In the genomic region with DNA sequence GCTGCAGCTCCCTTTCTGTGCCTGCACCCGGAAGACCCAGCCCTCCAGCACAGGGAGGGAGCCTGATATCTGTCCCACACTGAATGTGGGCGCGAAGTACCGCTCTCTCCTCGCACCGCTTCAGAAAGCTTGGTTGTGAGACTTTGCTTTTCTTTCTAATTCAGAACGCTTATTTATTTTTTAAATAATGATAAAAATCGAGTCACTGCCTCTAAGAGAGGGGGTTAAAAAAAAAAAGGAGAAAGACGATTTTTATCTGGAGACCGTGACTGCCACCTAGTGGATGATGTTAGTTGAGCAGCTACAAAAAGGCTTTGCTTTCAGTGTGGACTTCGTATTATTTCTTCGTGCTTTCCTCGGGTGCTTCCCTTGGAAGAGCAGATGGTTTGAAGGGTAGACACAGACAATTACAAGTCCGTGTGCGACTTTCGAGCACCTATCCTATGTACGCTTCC, we compare ENCODE assay signal across 8 mouse cellular contexts. TPM values are rescaled to one million over a fixed set of nuclear protein-coding genes. Genes with fewer than 3 reads are reported as not detected.
DNase-seq lines count a peak whose midpoint lies in the region; ATAC-seq and TF ChIP-seq lines count a peak whose summit lies in the region.

No protein-coding gene starts in this region.

- peak overlapping the region; percentile 37 for H3K4me3 ChIP-seq in intestine, postnatal 0 days (ENCODE audit: low read depth, low read length)
- H3K4me3 ChIP-seq in limb, embryonic 10.5 days, result peak overlapping the region; percentile 51
- H3K4me3 ChIP-seq in midbrain, embryonic 11.5 days (ENCODE audit: low read depth, low read length), result peak overlapping the region; percentile 23
- peak overlapping the region; percentile 40 for H3K4me3 ChIP-seq in spleen, adult 2 months (ENCODE audit: extremely low read depth, insufficient read depth, insufficient read length)

- intact Hi-C loops in gastrocnemius, postnatal 14 days (cut with DNase I; ENCODE audit: low total_unique reads), result no loop called here

- H3K27ac ChIP-seq in intestine, postnatal 0 days (ENCODE audit: low read depth, low read length), result no peak overlapping the region
- H3K27ac ChIP-seq in limb, embryonic 10.5 days, result peak overlapping the region; percentile 42; the same call in 1 of the 2 replicates
- no peak overlapping the region for H3K27ac ChIP-seq in midbrain, embryonic 11.5 days (ENCODE audit: low read depth, low read length)
- peak overlapping the region; percentile 15; the same call in 1 of the 2 replicates for H3K27ac ChIP-seq in spleen, adult 2 months (ENCODE audit: insufficient read depth, low read length)

- H3K36me3 ChIP-seq in intestine, postnatal 0 days (ENCODE audit: control insufficient read depth, insufficient read depth), result no peaks in the 10 kb centered on the region
- H3K36me3 ChIP-seq in limb, embryonic 10.5 days, result no peaks in the 10 kb centered on the region
- H3K36me3 ChIP-seq in midbrain, embryonic 11.5 days (ENCODE audit: control insufficient read depth, insufficient read depth, low read length), result no peaks in the 10 kb centered on the region
- no peaks in the 10 kb centered on the region for H3K36me3 ChIP-seq in spleen, adult 2 months (ENCODE audit: control insufficient read depth, insufficient read depth, low read length)

- H3K27me3 ChIP-seq in intestine, postnatal 0 days (replicated peaks; ENCODE audit: control insufficient read depth, insufficient read depth, low read length), result 0 out of 2 replicates have a peak, but pooled peaks cover 3% of the 10 kb centered on the region
- H3K27me3 ChIP-seq in limb, embryonic 10.5 days (ENCODE audit: low read depth, poor library complexity, severe bottlenecking), result peaks cover 26% of the 10 kb centered on the region
- H3K27me3 ChIP-seq in midbrain, embryonic 11.5 days (ENCODE audit: control insufficient read depth, insufficient read depth, low read length), result no peaks in the 10 kb centered on the region; the same call in 1 of the 2 replicates
- no peaks in the 10 kb centered on the region for H3K27me3 ChIP-seq in spleen, adult 2 months (ENCODE audit: control insufficient read depth, insufficient read depth, low read length)

- peak overlapping the region; percentile 75 for H3K4me2 ChIP-seq in intestine, postnatal 0 days (replicated peaks; ENCODE audit: low read depth)
- H3K4me2 ChIP-seq in midbrain, embryonic 11.5 days, result peak overlapping the region; percentile 35

- 0 out of 2 replicates have a peak, but pooled peaks have one; percentile 31 for ATAC-seq in intestine, postnatal 0 days
- peak; percentile 89 for ATAC-seq in midbrain, embryonic 11.5 days (ENCODE audit: low FRiP score)

- H3K4me1 ChIP-seq in intestine, postnatal 0 days (replicated peaks; ENCODE audit: control insufficient read depth, insufficient read depth, low read length), result no peaks in the 10 kb centered on the region
- peaks cover 8% of the 10 kb centered on the region for H3K4me1 ChIP-seq in limb, embryonic 10.5 days
- H3K4me1 ChIP-seq in midbrain, embryonic 11.5 days (ENCODE audit: control insufficient read depth, insufficient read depth, low read length), result no peaks in the 10 kb centered on the region; the same call in 1 of the 2 replicates
- H3K4me1 ChIP-seq in spleen, adult 2 months (ENCODE audit: control insufficient read depth, insufficient read depth, insufficient read length), result no peaks in the 10 kb centered on the region; the same call in 1 of the 2 replicates

- TF ChIP-seq CTCF in intestine, postnatal 0 days (IDR thresholded peaks at IDR 0.05; ENCODE audit: low read depth), result peak; percentile 83
- TF ChIP-seq CTCF in spleen, adult 2 months (IDR thresholded peaks at IDR 0.05; ENCODE audit: extremely low read depth, insufficient read depth, insufficient read length, insufficient replicate concordance), result peak; percentile 41; the same call in 1 of the 2 replicates

- H3K9ac ChIP-seq in intestine, postnatal 0 days (ENCODE audit: low read depth, low read length), result peak overlapping the region; percentile 13; the same call in 1 of the 2 replicates
- peak overlapping the region; percentile 35; the same call in 1 of the 2 replicates for H3K9ac ChIP-seq in midbrain, embryonic 11.5 days (ENCODE audit: low read length)

- no peaks in the 10 kb centered on the region for H3K9me3 ChIP-seq in intestine, postnatal 0 days (ENCODE audit: control insufficient read depth)
- H3K9me3 ChIP-seq in limb, embryonic 10.5 days (replicated peaks), result no peaks in the 10 kb centered on the region
- no peaks in the 10 kb centered on the region for H3K9me3 ChIP-seq in midbrain, embryonic 11.5 days (ENCODE audit: control insufficient read depth, low read length)

- WGBS in intestine, postnatal 0 days, result 1% methylated on average over 17 of the region's 17 CpGs
- WGBS in limb, embryonic 10.5 days, result 2% methylated on average over 17 of the region's 17 CpGs
- whole genome bisulfite sequencing in midbrain, embryonic 11.5 days, result 2% methylated on average over 17 of the region's 17 CpGs
- WGBS in spleen, adult 2 months, result 1% methylated on average over 17 of the region's 17 CpGs

- DNase-seq in urinary bladder, postnatal 25 days (ENCODE audit: low spot score), result peak; percentile 67
- no peak for DNase-seq in urinary bladder, postnatal 10 days (ENCODE audit: low spot score)
- peak; percentile 66 to 85 for DNase-seq in cerebellum, postnatal 36 days
- peak; percentile 48 for DNase-seq in gastrocnemius, postnatal 14 days
- DNase-seq in limb, embryonic 10.5 days (ENCODE audit: low spot score), result peak; percentile 65
- peak; percentile 99 for DNase-seq in midbrain, embryonic 11.5 days (ENCODE audit: low spot score, missing footprints)
- peak; percentile 46 to 65 for DNase-seq in spleen, adult 2 months (ENCODE audit: low read depth in 1 of 2, low spot score in 2 of 2)

- no peak for TF ChIP-seq POLR2A in spleen, adult 2 months (IDR thresholded peaks at IDR 0.05; ENCODE audit: low read depth, low read length)

RNA-seq across cellular contexts. Expression of gene 4930524B15Rik, which starts 16.0 kb away (rescaled TPM):
- total RNA-seq in gastrocnemius, postnatal 14 days (2021), result not detected
- 0.14 and 0.26 TPM in 2 replicates for polyA plus RNA-seq in intestine, postnatal 0 days (2015; fragmentation: Nextera tagmentation; extraction: Ambion mirVana)
- 0.14 TPM in 1 of 2 replicates, not detected in the other for polyA plus RNA-seq in limb, embryonic 10.5 days (2016; fragmentation: Nextera tagmentation; extraction: Ambion mirVana)
- 0.22 and 0.39 TPM in 2 replicates for polyA plus RNA-seq in midbrain, embryonic 11.5 days (2014; fragmentation: Nextera tagmentation; extraction: Ambion mirVana)
- polyA plus RNA-seq in spleen, adult 2 months (2012; rRNA removed), result not detected in 2 replicates

RNA-seq across cellular contexts. Expression of gene Nsg2, which starts 50.9 kb away (rescaled TPM):
- under 1 TPM; 0.40 to 0.68 TPM for total RNA-seq in gastrocnemius, postnatal 14 days (2021)
- polyA plus RNA-seq in intestine, postnatal 0 days (2015; fragmentation: Nextera tagmentation; extraction: Ambion mirVana), result 9.3 and 10.1 TPM in 2 replicates
- polyA plus RNA-seq in limb, embryonic 10.5 days (2016; fragmentation: Nextera tagmentation; extraction: Ambion mirVana), result 1.1 and 2.0 TPM in 2 replicates
- polyA plus RNA-seq in midbrain, embryonic 11.5 days (2014; fragmentation: Nextera tagmentation; extraction: Ambion mirVana), result 39.8 and 40.5 TPM in 2 replicates
- polyA plus RNA-seq in spleen, adult 2 months (2012; rRNA removed), result 14.6 and 18.6 TPM in 2 replicates

Comparison
In these comparisons a context has a peak if more than half of its experiments do, and no peak if none do; other contexts are left out.
1. H3K27ac ChIP-seq: peak in limb, embryonic 10.5 days (single experiment) and spleen, adult 2 months (single experiment); none in intestine, postnatal 0 days (single experiment) and midbrain, embryonic 11.5 days (single experiment).
2. Peak in every context shown above with its lines, with median percentiles within 50 percentile points of each other: H3K4me3 ChIP-seq.